Mouse (Mus musculus): ENCODE measurements around the gene Kdm5c.
A peak's percentile ranks its signal among the peaks of the same experiment; 100 is the strongest.
"Not testable (repeated sequence)": the region's sequence is repeated elsewhere in the genome, so short reads cannot be mapped to it uniquely, and the experiment has no call there.

Gene Kdm5c

DNA sequence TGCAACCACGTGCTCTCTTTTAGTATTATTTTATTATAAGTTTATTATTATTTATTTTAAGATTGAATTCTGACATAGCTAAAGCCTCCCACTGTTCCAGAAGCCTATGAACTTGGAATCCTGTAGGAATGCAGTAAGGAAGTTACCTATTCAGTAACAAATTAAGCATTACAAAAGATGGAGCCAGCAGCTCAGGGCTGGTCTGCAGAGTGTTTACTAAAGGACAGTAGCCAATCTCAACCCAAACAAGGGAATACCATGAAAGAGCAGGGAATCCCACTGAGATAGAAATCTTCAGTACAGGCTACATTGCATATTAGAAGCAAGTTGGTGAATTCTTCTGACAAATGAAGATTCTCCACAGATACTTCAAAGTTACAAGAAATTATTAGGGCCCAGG lies 54.2 kb downstream of the Kdm5c start:
- DNase-seq (ENCODE audit: low spot score in 2 of 2) = not testable (repeated sequence)

DNA sequence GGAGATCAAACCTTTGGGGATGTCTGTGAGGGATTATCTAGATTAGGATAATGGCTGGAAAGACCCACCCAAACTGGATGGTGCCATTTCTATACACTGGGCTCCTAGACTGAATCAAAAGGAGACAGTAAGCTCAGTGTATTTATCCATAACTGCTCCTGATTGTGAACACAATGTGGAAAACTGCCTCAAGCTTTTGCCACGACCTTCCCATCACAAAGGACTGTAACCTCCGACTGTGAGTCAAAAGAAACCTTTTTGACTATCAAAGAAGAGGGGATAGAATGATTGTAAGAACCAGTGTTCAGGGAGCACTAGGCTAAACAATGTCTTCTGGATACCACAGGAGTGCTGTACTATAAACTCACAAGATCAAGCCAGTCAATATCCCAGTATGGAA lies 73.4 kb downstream of the Kdm5c start:
- DNase-seq (ENCODE audit: low spot score in 2 of 2) = no peak

- no peak for DNase-seq (ENCODE audit: low spot score in 2 of 2)
These were observed 74.6 kb downstream of the Kdm5c start for GRCm38 (mm10) chrX:152307371-152307770.

- peak in 1 of 2 experiments; percentile 19 for DNase-seq (ENCODE audit: low spot score in 2 of 2)
These were observed 75.1 kb downstream of the Kdm5c start for GRCm38 (mm10) chrX:152307942-152308341.

DNA sequence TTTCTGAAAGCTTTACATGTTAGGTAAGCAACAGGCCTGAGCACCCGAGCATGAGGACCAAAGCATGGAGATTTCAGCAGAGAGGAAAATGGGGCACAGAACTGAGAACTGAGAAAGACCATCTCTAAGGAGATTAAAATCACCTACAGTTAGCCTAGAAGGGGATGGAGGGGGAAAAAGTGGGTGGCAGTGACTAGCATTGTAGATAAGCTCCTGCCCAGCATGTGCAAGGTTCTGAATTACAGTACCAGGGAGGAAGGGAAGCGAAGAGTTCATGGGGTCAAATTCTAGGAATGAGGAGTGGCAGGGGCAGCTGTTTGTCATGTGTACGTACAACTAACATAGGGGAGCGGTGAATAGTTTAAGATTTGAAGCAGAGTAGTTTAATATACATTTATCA lies 87.7 kb downstream of the Kdm5c start:
- no peak for DNase-seq (ENCODE audit: low spot score in 2 of 2)

- DNase-seq (ENCODE audit: low spot score in 2 of 2) = no peak
These were observed 90.0 kb downstream of the Kdm5c start for GRCm38 (mm10) chrX:152322776-152323175.

- DNase-seq (ENCODE audit: low spot score in 2 of 2) = no peak
These were observed 90.8 kb downstream of the Kdm5c start for GRCm38 (mm10) chrX:152323584-152323983.
